Mouse (Mus musculus): ENCODE data around the gene Gal3st3. TPM values are rescaled to one million over a fixed set of nuclear protein-coding genes. Genes with fewer than 3 reads are reported as not detected.

The Gal3st3 gene
- polyA plus RNA-seq, 1 experiment from 2014 or later, result 0.06 TPM

DNA sequence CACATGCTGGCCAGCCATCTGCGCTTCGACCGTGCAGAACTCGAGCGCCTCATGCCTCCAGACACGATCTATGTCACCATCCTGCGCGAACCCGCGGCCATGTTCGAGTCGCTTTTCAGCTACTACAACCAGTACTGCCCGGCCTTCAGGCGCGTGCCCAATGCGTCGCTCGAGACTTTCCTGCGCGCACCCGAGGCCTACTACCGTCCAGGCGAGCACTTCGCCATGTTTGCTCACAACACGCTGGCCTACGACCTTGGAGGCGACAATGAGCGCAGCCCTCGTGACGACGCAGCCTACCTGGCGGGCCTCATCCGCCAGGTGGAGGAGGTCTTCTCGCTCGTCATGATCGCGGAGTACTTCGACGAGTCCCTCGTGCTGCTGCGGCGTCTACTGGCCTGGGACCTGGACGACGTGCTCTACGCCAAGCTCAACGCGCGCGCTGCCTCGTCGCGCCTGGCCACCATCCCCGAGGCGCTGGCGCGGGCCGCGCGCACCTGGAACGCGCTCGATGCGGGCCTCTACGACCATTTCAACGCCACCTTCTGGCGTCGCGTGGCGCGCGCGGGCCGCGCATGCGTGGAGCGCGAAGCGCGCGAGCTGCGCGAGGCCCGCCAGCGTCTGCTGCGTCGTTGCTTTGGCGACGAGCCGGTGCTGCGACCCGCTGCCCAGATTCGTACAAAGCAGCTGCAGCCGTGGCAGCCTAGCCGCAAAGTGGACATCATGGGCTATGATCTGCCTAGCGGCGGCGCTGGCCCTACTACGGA, 9.0 kb downstream of the Gal3st3 start:
- Histone ChIP-seq H3K9me3 (replicated peaks) (no peaks in the 10 kb centered on the region), H3K27me3 (peaks cover 31% of the 10 kb centered on the region), H3K4me2 (peak overlapping the region; percentile 53), H3K27ac (replicated peaks) (no peak overlapping the region), H3K36me3 (replicated peaks) (no peaks in the 10 kb centered on the region), H3K4me1 (replicated peaks) (peaks cover 6% of the 10 kb centered on the region; the same call in 1 of the 2 replicates), H3K4me3 (replicated peaks) (peak overlapping the region; percentile 8; the same call in 1 of the 2 replicates), H3K9ac (no peak overlapping the region)
- ATAC-seq (ENCODE audit: insufficient read depth), result no peak
- WGBS (ENCODE audit: insufficient replicate concordance), result 34% methylated on average over 98 of the region's 98 CpGs

GRCm38 (mm10) chr19:5309025-5309424, 10.9 kb downstream of the Gal3st3 start:
- ATAC-seq (ENCODE audit: insufficient read depth), result no peak
- H3K4me1 ChIP-seq (replicated peaks), result peaks cover 6% of the 10 kb centered on the region; the same call in 1 of the 2 replicates
- H3K4me2 ChIP-seq, result no peak overlapping the region
- H3K36me3 ChIP-seq (replicated peaks), result no peaks in the 10 kb centered on the region
- H3K9me3 ChIP-seq (replicated peaks), result no peaks in the 10 kb centered on the region
- peaks cover 31% of the 10 kb centered on the region for H3K27me3 ChIP-seq
- H3K4me3 ChIP-seq (replicated peaks), result no peak overlapping the region
- 64% methylated on average over 7 of the region's 7 CpGs for WGBS (ENCODE audit: insufficient replicate concordance)
- H3K27ac ChIP-seq (replicated peaks), result no peak overlapping the region
- no peak overlapping the region for H3K9ac ChIP-seq

- Histone ChIP-seq H3K27ac (replicated peaks) (no peak overlapping the region), H3K9ac (no peak overlapping the region), H3K4me1 (replicated peaks) (no peaks in the 10 kb centered on the region), H3K4me2 (no peak overlapping the region), H3K9me3 (replicated peaks) (0 out of 2 replicates have a peak, but pooled peaks cover 4% of the 10 kb centered on the region), H3K36me3 (replicated peaks) (no peaks in the 10 kb centered on the region), H3K4me3 (replicated peaks) (no peak overlapping the region), H3K27me3 (no peaks in the 10 kb centered on the region; the same call in 1 of the 2 replicates)
- ATAC-seq (ENCODE audit: insufficient read depth), result no peak
- WGBS (ENCODE audit: insufficient replicate concordance), result 64% methylated on average over 8 of the region's 8 CpGs
These were observed 15.1 kb downstream of the Gal3st3 start for GRCm38 (mm10) chr19:5313189-5313588.

DNA sequence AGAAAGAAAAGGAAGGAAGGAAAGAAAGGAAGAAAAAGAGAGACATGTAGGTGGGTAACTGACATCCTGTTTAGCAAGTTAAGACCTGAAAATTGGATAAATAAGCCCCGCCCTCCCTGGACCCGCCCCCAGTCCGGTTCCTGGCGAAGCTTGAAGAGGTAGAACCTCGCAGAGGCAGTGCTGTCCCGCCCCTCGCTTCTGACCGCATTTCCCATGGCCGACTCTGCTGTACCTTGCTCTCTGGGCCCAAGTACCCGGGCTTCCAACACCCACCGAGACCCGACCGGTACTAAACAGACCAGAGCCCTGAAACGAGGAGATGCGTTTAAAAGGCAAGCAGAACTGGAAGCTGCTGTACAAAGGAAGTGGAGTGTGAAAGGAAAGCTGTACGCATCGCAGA, 25.7 kb downstream of the Gal3st3 start:
- Histone ChIP-seq H3K27ac (replicated peaks) (no peak overlapping the region), H3K9ac (no peak overlapping the region), H3K27me3 (no peaks in the 10 kb centered on the region), H3K36me3 (replicated peaks) (no peaks in the 10 kb centered on the region), H3K4me1 (replicated peaks) (no peaks in the 10 kb centered on the region), H3K4me3 (replicated peaks) (no peak overlapping the region), H3K9me3 (replicated peaks) (no peaks in the 10 kb centered on the region), H3K4me2 (no peak overlapping the region)
- no peak for ATAC-seq (ENCODE audit: insufficient read depth)
- WGBS (ENCODE audit: insufficient replicate concordance), result 38% methylated on average over 17 of the region's 17 CpGs

DNA sequence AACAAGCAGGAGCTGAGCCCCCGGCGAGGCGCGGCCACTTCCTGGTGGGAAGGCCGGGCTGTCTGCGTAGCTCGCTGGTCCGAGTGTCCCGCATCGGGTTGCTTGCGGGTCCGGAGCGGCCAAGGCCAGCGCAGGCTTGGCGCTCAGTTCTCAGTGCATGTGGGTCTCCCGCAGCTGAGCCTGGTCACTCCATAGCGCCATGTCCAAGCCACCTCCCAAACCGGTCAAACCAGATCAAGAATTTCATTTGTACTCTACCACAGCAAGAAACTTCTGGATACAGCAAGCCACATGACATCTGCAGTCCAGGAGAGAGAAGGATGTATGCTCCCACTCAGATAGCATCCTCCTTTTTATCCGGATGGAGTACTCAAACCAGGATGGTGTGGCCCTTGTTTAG, 29.8 kb downstream of the Gal3st3 start:
- 71% methylated on average over 19 of the region's 19 CpGs for WGBS (ENCODE audit: insufficient replicate concordance)
- no peaks in the 10 kb centered on the region for H3K4me1 ChIP-seq (replicated peaks)
- no peaks in the 10 kb centered on the region for H3K9me3 ChIP-seq (replicated peaks)
- no peak for ATAC-seq (ENCODE audit: insufficient read depth)
- no peak overlapping the region for H3K4me3 ChIP-seq (replicated peaks)
- H3K27me3 ChIP-seq, result no peaks in the 10 kb centered on the region
- H3K36me3 ChIP-seq (replicated peaks), result no peaks in the 10 kb centered on the region
- H3K4me2 ChIP-seq, result no peak overlapping the region
- no peak overlapping the region for H3K27ac ChIP-seq (replicated peaks)
- no peak overlapping the region for H3K9ac ChIP-seq

DNA sequence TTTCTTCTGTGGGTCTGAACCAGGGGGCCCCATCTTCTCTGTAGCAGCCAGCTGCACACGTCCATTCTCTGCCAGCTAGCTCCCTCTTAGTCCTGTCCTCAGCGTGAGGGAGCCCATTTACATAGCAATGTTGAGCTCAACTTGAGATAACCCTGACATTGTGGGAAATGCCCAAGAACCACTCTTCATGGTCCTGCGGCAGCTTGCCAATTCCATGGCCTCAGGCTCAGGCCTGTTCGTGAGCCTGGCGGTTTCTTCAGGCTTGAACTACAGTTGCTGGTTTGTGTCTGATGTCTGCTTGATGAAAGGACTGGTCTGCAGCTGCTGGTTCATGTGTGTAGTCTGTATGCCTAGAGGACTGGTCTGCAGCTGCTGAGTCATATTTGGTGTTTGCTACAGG, 36.6 kb downstream of the Gal3st3 start:
- no peak overlapping the region for H3K9ac ChIP-seq
- H3K4me3 ChIP-seq (replicated peaks), result no peak overlapping the region
- no peak overlapping the region for H3K4me2 ChIP-seq
- H3K36me3 ChIP-seq (replicated peaks), result no peaks in the 10 kb centered on the region
- H3K9me3 ChIP-seq (replicated peaks), result no peaks in the 10 kb centered on the region
- no peaks in the 10 kb centered on the region for H3K4me1 ChIP-seq (replicated peaks)
- ATAC-seq (ENCODE audit: insufficient read depth), result no peak
- H3K27ac ChIP-seq (replicated peaks), result no peak overlapping the region
- H3K27me3 ChIP-seq, result no peaks in the 10 kb centered on the region
- 57% methylated on average over 5 of the region's 5 CpGs for WGBS (ENCODE audit: insufficient replicate concordance)

DNA sequence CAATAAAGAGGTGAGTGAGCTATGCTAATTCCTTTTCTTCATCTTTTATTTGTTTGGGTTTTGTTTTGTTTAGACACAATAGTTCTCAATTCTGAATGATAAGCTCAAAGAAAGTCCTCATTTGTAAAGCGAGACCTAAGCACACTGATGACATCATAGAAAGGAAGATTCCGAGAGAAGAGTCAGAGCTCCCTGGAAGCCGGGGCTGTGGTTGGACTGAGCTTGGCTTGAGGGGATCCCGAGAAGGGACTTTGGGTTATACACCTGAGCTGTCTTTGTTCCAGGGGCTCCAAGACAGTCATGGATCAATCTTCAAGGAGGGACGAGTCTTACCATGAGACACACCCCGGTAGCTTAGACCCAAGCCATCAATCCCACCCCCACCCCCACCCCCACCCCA, 37.3 kb downstream of the Gal3st3 start, which contains the start of gene Catsper1:
TSS of gene Catsper1 (plus strand) at position 301 of the 400 bp plus-strand sequence.
- no peak for ATAC-seq (ENCODE audit: insufficient read depth)
- H3K36me3 ChIP-seq (replicated peaks), result no peaks in the 10 kb centered on the region
- no peaks in the 10 kb centered on the region for H3K27me3 ChIP-seq
- no peaks in the 10 kb centered on the region for H3K9me3 ChIP-seq (replicated peaks)
- no peaks in the 10 kb centered on the region for H3K4me1 ChIP-seq (replicated peaks)
- WGBS (ENCODE audit: insufficient replicate concordance), result 70% methylated on average over 6 of the region's 6 CpGs
- H3K9ac ChIP-seq, result no peak within 1 kb of the TSS
- no peak within 1 kb of the TSS for H3K4me2 ChIP-seq
- H3K4me3 ChIP-seq (replicated peaks), result no peak within 1 kb of the TSS
- H3K27ac ChIP-seq (replicated peaks), result no peak within 1 kb of the TSS

GRCm38 (mm10) chr19:5337975-5338374, 39.8 kb downstream of the Gal3st3 start:
- WGBS (ENCODE audit: insufficient replicate concordance), result 13% methylated on average over 5 of the region's 5 CpGs
- ATAC-seq (ENCODE audit: insufficient read depth), result no peak

DNA sequence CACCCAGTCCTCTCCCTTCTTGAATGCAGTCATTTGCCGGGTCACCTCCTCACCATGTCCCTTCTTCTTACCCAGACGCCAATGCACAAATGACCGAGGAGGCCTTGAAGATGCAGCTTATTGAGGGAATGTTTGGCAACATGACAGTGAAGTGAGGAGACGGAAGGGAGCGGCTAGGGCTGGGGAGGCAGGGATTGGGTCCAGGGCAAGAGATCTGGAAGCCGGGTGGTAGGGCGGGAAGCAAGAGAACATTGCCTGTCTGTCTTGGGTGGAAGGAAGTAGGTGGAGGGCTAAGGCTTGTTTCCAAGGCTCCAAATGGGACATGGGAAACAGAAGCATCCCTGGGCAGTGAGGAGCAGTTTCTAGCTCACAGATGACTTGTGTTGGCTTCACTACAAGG, 43.2 kb downstream of the Gal3st3 start:
- Histone ChIP-seq H3K27me3 (no peaks in the 10 kb centered on the region; the same call in 1 of the 2 replicates), H3K4me1 (replicated peaks) (no peaks in the 10 kb centered on the region), H3K4me2 (no peak overlapping the region), H3K27ac (replicated peaks) (no peak overlapping the region), H3K9ac (no peak overlapping the region), H3K4me3 (replicated peaks) (no peak overlapping the region), H3K36me3 (replicated peaks) (no peaks in the 10 kb centered on the region), H3K9me3 (replicated peaks) (no peaks in the 10 kb centered on the region)
- ATAC-seq (ENCODE audit: insufficient read depth), result no peak
- WGBS (ENCODE audit: insufficient replicate concordance), result 79% methylated on average over 7 of the region's 7 CpGs

More at GRCm38 (mm10) chr19:5337975-5338374, 39.8 kb downstream of the Gal3st3 start:
- Histone ChIP-seq H3K4me1 (replicated peaks) (no peaks in the 10 kb centered on the region), H3K36me3 (replicated peaks) (no peaks in the 10 kb centered on the region), H3K27me3 (no peaks in the 10 kb centered on the region; the same call in 1 of the 2 replicates), H3K4me2 (no peak overlapping the region), H3K27ac (replicated peaks) (no peak overlapping the region), H3K9ac (no peak overlapping the region), H3K9me3 (replicated peaks) (no peaks in the 10 kb centered on the region), H3K4me3 (replicated peaks) (no peak overlapping the region)

- 56% methylated on average over 6 of the region's 6 CpGs for WGBS (ENCODE audit: insufficient replicate concordance)
- Histone ChIP-seq H3K4me2 (no peak overlapping the region), H3K4me1 (replicated peaks) (peaks cover 6% of the 10 kb centered on the region), H3K9me3 (replicated peaks) (no peaks in the 10 kb centered on the region), H3K9ac (no peak overlapping the region), H3K27ac (replicated peaks) (no peak overlapping the region), H3K36me3 (replicated peaks) (no peaks in the 10 kb centered on the region), H3K27me3 (peaks cover 5% of the 10 kb centered on the region; the same call in 1 of the 2 replicates), H3K4me3 (replicated peaks) (no peak overlapping the region)
- ATAC-seq (ENCODE audit: insufficient read depth), result no peak
These were observed 47.4 kb downstream of the Gal3st3 start for GRCm38 (mm10) chr19:5345297-5346131.

DNA sequence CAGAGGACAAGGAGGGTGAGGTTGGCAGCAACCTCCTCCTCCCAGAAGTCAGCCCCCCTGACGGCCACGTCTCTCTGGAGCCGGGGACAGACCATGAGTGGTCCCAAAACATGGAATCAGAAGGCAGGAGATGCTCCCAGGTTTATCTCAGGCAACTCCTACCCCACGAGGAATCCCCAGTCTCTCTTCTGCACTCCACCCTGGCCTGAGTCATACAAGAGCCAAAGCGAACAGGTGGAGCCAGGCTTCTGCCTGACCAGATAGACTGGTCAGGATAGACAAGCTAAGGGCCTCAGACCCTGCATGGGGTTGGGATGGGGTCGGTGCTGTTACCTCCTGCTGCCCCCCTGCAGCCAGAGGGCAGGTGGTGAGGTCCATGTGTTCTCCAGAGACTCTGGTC, 49.9 kb downstream of the Gal3st3 start:
- Histone ChIP-seq H3K36me3 (replicated peaks) (no peaks in the 10 kb centered on the region), H3K4me2 (no peak overlapping the region), H3K4me1 (replicated peaks) (peaks cover 6% of the 10 kb centered on the region), H3K9me3 (replicated peaks) (no peaks in the 10 kb centered on the region), H3K27ac (replicated peaks) (no peak overlapping the region), H3K4me3 (replicated peaks) (no peak overlapping the region), H3K27me3 (peaks cover 5% of the 10 kb centered on the region; the same call in 1 of the 2 replicates), H3K9ac (no peak overlapping the region)
- no peak for ATAC-seq (ENCODE audit: insufficient read depth)
- WGBS (ENCODE audit: insufficient replicate concordance), result 63% methylated on average over 6 of the region's 6 CpGs

Measured in liver, embryonic 15.5 days (tissue).